Mouse (Mus musculus) MEL (cell line): ENCODE results near the gene Samd13. TPM values are rescaled to one million over a fixed set of nuclear protein-coding genes. Genes with fewer than 3 reads are reported as not detected.

ENCODE experiments used
- DNase-seq: peaks from one replicate; pipeline ENCODE4 v3.0.0; 2011; ENCODE audit warnings: low read depth, low spot score
- H3K27ac ChIP-seq: 2 replicates; pipeline ENCODE4 v1.5.1; 2012; ENCODE audit warnings: low read depth, mild to moderate bottlenecking, control low read depth, low read length, moderate library complexity; ENCODE audit not compliant: control insufficient read depth
- H3K27me3 ChIP-seq, 2 experiments: fragments of 150-350 bp in 1 of 2; sonication (generic) in 1 of 2; 2 replicates each; pipeline ENCODE4 v1.6.1; 2012; ENCODE audit warnings: low read length in 2 of 2, mild to moderate bottlenecking in 2 of 2, improper control_type of control experiment in 1 of 2, moderate library complexity in 1 of 2; ENCODE audit not compliant: insufficient read depth in 2 of 2, control insufficient read depth in 1 of 2
- H3K36me3 ChIP-seq, 2 experiments: 2 replicates each; pipeline ENCODE4 v1.6.1; 2012 to 2014; ENCODE audit warnings: low read length in 2 of 2, improper control_type of control experiment in 1 of 2, inconsistent platforms in 1 of 2, mild to moderate bottlenecking in 1 of 2; ENCODE audit not compliant: insufficient read depth in 2 of 2, control insufficient read depth in 1 of 2
- H3K4me1 ChIP-seq, 2 experiments: fragments of 150-350 bp in 1 of 2; sonication (generic) in 1 of 2; 2 replicates each; pipeline ENCODE4 v1.6.1; 2012; ENCODE audit warnings: low read length in 2 of 2, improper control_type of control experiment in 1 of 2, mild to moderate bottlenecking in 1 of 2; ENCODE audit not compliant: insufficient read depth in 2 of 2, control insufficient read depth in 1 of 2
- H3K4me3 ChIP-seq, 2 experiments: fragments of 150-350 bp in 1 of 2; sonication (generic) in 1 of 2; 2 replicates each; pipeline ENCODE4 v1.5.1; 2012; ENCODE audit warnings: low read depth in 2 of 2, low read length in 2 of 2, mild to moderate bottlenecking in 2 of 2, moderate library complexity in 2 of 2, control low read depth in 1 of 2, improper control_type of control experiment in 1 of 2; ENCODE audit not compliant: control insufficient read depth in 1 of 2, insufficient read depth in 1 of 2
- H3K79me2 ChIP-seq: 2 replicates; pipeline ENCODE4 v1.6.1; 2012; ENCODE audit warnings: mild to moderate bottlenecking, low read length, moderate library complexity; ENCODE audit not compliant: control insufficient read depth, poor library complexity, insufficient read depth
- H3K9ac ChIP-seq: 2 replicates; pipeline ENCODE4 v1.6.1; 2012; ENCODE audit warnings: low read depth, mild to moderate bottlenecking, control low read depth, low read length, moderate library complexity; ENCODE audit not compliant: control insufficient read depth, poor library complexity, severe bottlenecking
- H3K9me3 ChIP-seq: fragments of 150-350 bp; sonication (generic); replicated peaks from 2 replicates; pipeline ENCODE4 v1.6.1; 2012; ENCODE audit warnings: mild to moderate bottlenecking, low read length, improper control_type of control experiment, moderate library complexity; ENCODE audit not compliant: insufficient read depth
- BHLHE40 ChIP-seq: IDR thresholded peaks from 2 replicates; pipeline ENCODE4 v1.6.1; 2012; ENCODE audit warnings: low read depth, mild to moderate bottlenecking, inconsistent platforms, low read length, improper control_type of control experiment, borderline replicate concordance
- JUND ChIP-seq: IDR thresholded peaks from 2 replicates; pipeline ENCODE4 v1.6.1; 2011; ENCODE audit warnings: low read depth, mild to moderate bottlenecking, improper control_type of control experiment, low read length
- MYC ChIP-seq: IDR thresholded peaks from 2 replicates; pipeline ENCODE4 v1.6.1; 2011; ENCODE audit warnings: low read depth, mild to moderate bottlenecking, low read length, improper control_type of control experiment, moderate library complexity
- POLR2AphosphoS2 ChIP-seq: IDR thresholded peaks from 2 replicates; pipeline ENCODE4 v1.6.1; 2011; ENCODE audit warnings: low read length, improper control_type of control experiment
- SMC3 ChIP-seq: IDR thresholded peaks from 2 replicates; pipeline ENCODE4 v1.6.1; 2011; ENCODE audit warnings: low read depth, low read length, improper control_type of control experiment
- TBP ChIP-seq: IDR thresholded peaks from 2 replicates; pipeline ENCODE4 v1.8.0; 2011; ENCODE audit warnings: low read depth, low read length, improper control_type of control experiment
- TCF12 ChIP-seq: IDR thresholded peaks from 2 replicates; pipeline ENCODE4 v1.6.1; 2014; ENCODE audit warnings: low read depth, mild to moderate bottlenecking, inconsistent platforms, low read length, improper control_type of control experiment, moderate library complexity
- USF1 ChIP-seq: IDR thresholded peaks from 2 replicates; pipeline ENCODE4 v1.6.1; 2014; ENCODE audit warnings: low read depth, mild to moderate bottlenecking, inconsistent platforms, low read length, improper control_type of control experiment, moderate library complexity
- ZC3H11A ChIP-seq: IDR thresholded peaks from 2 replicates; pipeline ENCODE4 v1.6.1; 2012; ENCODE audit warnings: low read depth, mild to moderate bottlenecking, inconsistent platforms, low read length, improper control_type of control experiment
- ZKSCAN1 ChIP-seq: IDR thresholded peaks from 2 replicates; pipeline ENCODE4 v1.6.1; 2012; ENCODE audit warnings: low read depth, mild to moderate bottlenecking, inconsistent platforms, low read length, improper control_type of control experiment, moderate library complexity
- polyA plus RNA-seq, 2 experiments: library from polyadenylated mRNA; stranded (reverse) in 1 of 2; unstranded in 1 of 2; fragments of >175 nt in 1 of 2; fragments of >200 nt in 1 of 2; gene quantifications; 2 replicates each; pipeline versions ENCODE4 v1.2.1 to v1.2.4; 2012; ENCODE audit warnings: low replicate concordance in 2 of 2, low read depth in 1 of 2; ENCODE audit not compliant: insufficient read length in 2 of 2, insufficient read depth in 1 of 2, missing spikeins in 1 of 2
- total RNA-seq: library from RNA; depleted of rRNA; stranded (reverse); fragments of 300-350 nt; gene quantifications from 2 replicates; pipeline ENCODE4 v1.2.3, GENCODE M21; 2012; rRNA removed

Gene Samd13
- total and polyA plus RNA-seq, 3 experiments: 1.1 to 1.2 TPM; not detected in 1

DNA sequence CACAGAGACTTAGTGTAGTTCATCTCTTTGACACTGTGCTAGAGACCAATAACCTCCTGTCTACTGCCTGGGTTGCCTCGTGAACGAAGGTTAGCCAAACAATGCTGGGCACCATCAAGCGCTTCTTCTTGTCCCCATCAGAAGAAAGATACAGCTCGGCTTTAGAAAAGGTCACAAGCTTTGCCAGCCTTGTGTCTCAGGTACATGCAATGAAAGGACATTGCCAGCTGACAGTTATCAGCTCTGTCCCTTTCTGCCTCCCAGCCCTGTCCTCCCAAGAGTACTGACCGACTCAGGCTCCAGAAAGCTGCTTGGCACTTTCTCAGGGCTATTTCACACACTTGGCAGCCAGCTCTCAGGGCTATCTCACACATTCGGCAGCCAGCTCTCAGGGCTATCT is 90.0 kb downstream of the Samd13 start:
- TF ChIP-seq TCF12 (no peak), ZC3H11A (no peak), USF1 (no peak), BHLHE40 (no peak), ZKSCAN1 (no peak), MYC (no peak), JUND (no peak), POLR2AphosphoS2 (no peak), TBP (no peak), SMC3 (no peak)
- H3K9ac ChIP-seq: no peak overlapping the region

More for the DNA sequence above, 90.0 kb downstream of the Samd13 start:
- DNase-seq: no peak
- H3K9me3 ChIP-seq: no peaks in the 10 kb centered on the region
- no peaks in the 10 kb centered on the region for H3K79me2 ChIP-seq
- H3K4me3 ChIP-seq: no peak overlapping the region
- H3K27me3 ChIP-seq: peaks cover 0 to 2% of the 10 kb centered on the region in 2 experiments; a peak in 1 of 4 replicates
- no peaks in the 10 kb centered on the region for H3K4me1 ChIP-seq
- H3K36me3 ChIP-seq: no peaks in the 10 kb centered on the region
- H3K27ac ChIP-seq: no peak overlapping the region

Other genes with a start within 250 kb of the Samd13 start
- gene Ctbs, start 235.8 kb downstream of the Samd13 start, total RNA-seq: 3.2 and 3.7 TPM in 2 replicates
- 1 to 10 TPM in 1 of 2 experiments, not detected in 1; 5.1 TPM for gene Ctbs, start 235.8 kb downstream of the Samd13 start, polyA plus RNA-seq
- 1.1 and 1.2 TPM in 2 replicates for gene Spata1, start 185.8 kb downstream of the Samd13 start, total RNA-seq
- 1 to 10 TPM in 1 of 2 experiments, not detected in 1; 1.9 TPM for gene Spata1, start 185.8 kb downstream of the Samd13 start, polyA plus RNA-seq
- 186 and 193 TPM in 2 replicates for gene Gng5, start 185.8 kb downstream of the Samd13 start, total RNA-seq
- gene Gng5, start 185.8 kb downstream of the Samd13 start, polyA plus RNA-seq: 1,000 to 10,000 TPM in 1 of 2 experiments, 100 to 1,000 TPM in 1; 266 to 2,226 TPM
- 68.3 and 72.3 TPM in 2 replicates for gene Rpf1, start 164.2 kb downstream of the Samd13 start, total RNA-seq
- 100 to 1,000 TPM in 1 of 2 experiments, 10 to 100 TPM in 1; 73.6 to 369 TPM for gene Rpf1, start 164.2 kb downstream of the Samd13 start, polyA plus RNA-seq
- not detected in 2 replicates for gene Uox, start 115.2 kb downstream of the Samd13 start, total RNA-seq
- gene Uox, start 115.2 kb downstream of the Samd13 start, polyA plus RNA-seq: not detected
- not detected in 2 replicates for gene Dnase2b, start 70.0 kb downstream of the Samd13 start, total RNA-seq
- gene Dnase2b, start 70.0 kb downstream of the Samd13 start, polyA plus RNA-seq: not detected
- gene 4930503B20Rik, start 34.3 kb downstream of the Samd13 start, total RNA-seq: 0.08 TPM in 1 of 2 replicates, not detected in the other
- gene 4930503B20Rik, start 34.3 kb downstream of the Samd13 start, polyA plus RNA-seq: not detected
- gene Prkacb, start 127.4 kb upstream of the Samd13 start, total RNA-seq: 15.5 and 16.5 TPM in 2 replicates
- gene Prkacb, start 127.4 kb upstream of the Samd13 start, polyA plus RNA-seq: 10 to 100 TPM; 31.8 to 55.6 TPM
- not detected in 2 replicates for gene Ttll7, start 166.8 kb upstream of the Samd13 start, total RNA-seq
- not detected for gene Ttll7, start 166.8 kb upstream of the Samd13 start, polyA plus RNA-seq